Mouse (Mus musculus) midbrain, postnatal 0 days (tissue): ENCODE measurements around the gene Iqcf4. TPM values are rescaled to one million over a fixed set of nuclear protein-coding genes. Genes with fewer than 3 reads are reported as not detected.
"Not testable (repeated sequence)": the region's sequence is repeated elsewhere in the genome, so short reads cannot be mapped to it uniquely, and the experiment has no call there.

ENCODE experiments used
- ATAC-seq: fragments of 200-750 bp; cut with Nextera tagmentation; 2 replicates; pipeline ENCODE4 v1.8.0; 2017; ENCODE audit warnings: moderate number of reproducible peaks, mild to moderate bottlenecking, moderate TSS enrichment, moderate library complexity; ENCODE audit not compliant: low FRiP score
- DNase-seq: peaks from one replicate; pipeline ENCODE4 v3.0.0-alpha.2; 2015; ENCODE audit warnings: low spot score
- H3K27ac ChIP-seq: fragments of 300-500 bp; sonication (generic); 2 replicates; pipeline ENCODE4 v1.5.1; 2014; ENCODE audit warnings: low read depth, mild to moderate bottlenecking, low read length, mixed read lengths
- H3K27me3 ChIP-seq: fragments of 300-500 bp; sonication (generic); 2 replicates; pipeline ENCODE4 v1.6.1; 2014; ENCODE audit warnings: low read length, control low read depth, mixed read lengths; ENCODE audit not compliant: insufficient read depth
- H3K36me3 ChIP-seq: fragments of 300-500 bp; sonication (generic); 2 replicates; pipeline ENCODE4 v1.6.1; 2014; ENCODE audit warnings: low read length, control low read depth, mixed read lengths; ENCODE audit not compliant: insufficient read depth
- H3K4me1 ChIP-seq: fragments of 300-500 bp; sonication (generic); 2 replicates; pipeline ENCODE4 v1.6.1; 2014; ENCODE audit warnings: mild to moderate bottlenecking, control low read depth, antibody characterized with exemption, low read length, mixed read lengths; ENCODE audit not compliant: insufficient read depth
- H3K4me2 ChIP-seq: fragments of 300-500 bp; sonication (generic); 2 replicates; pipeline ENCODE4 v1.6.1; 2014; ENCODE audit warnings: low read depth, mild to moderate bottlenecking, low read length, mixed read lengths; ENCODE audit not compliant: poor library complexity, severe bottlenecking
- H3K4me3 ChIP-seq: fragments of 300-500 bp; sonication (generic); 2 replicates; pipeline ENCODE4 v1.5.1; 2014; ENCODE audit warnings: low read depth, mild to moderate bottlenecking, low read length, moderate library complexity
- H3K9ac ChIP-seq: fragments of 300-500 bp; sonication (generic); replicated peaks from 2 replicates; pipeline ENCODE4 v1.6.1; 2014; ENCODE audit warnings: mild to moderate bottlenecking, low read length, moderate library complexity, mixed read lengths; ENCODE audit not compliant: poor library complexity, severe bottlenecking
- H3K9me3 ChIP-seq: fragments of 300-500 bp; sonication (generic); 2 replicates; pipeline ENCODE4 v1.6.1; 2016; ENCODE audit warnings: low read length, control low read depth
- CTCF ChIP-seq: IDR thresholded peaks from 2 replicates; pipeline ENCODE4 v1.5.1; 2016; ENCODE audit warnings: antibody characterized with exemption, mild to moderate bottlenecking
- WGBS: fragments of 180-500 bp; shearing (Covaris S2); extraction: QIAGEN DNeasy Blood & Tissue Kit; methylation state at CpG from one replicate; pipeline ENCODE4 v1.1.7; 2014; 5-methylcytosine and 5-hydroxymethylcytosine counted together
- polyA plus RNA-seq: library from polyadenylated mRNA; unstranded; fragments of >200 nt; fragmentation: Nextera tagmentation; extraction: Ambion mirVana; gene quantifications from 2 replicates; pipeline ENCODE4 v1.2.1, GENCODE M21; 2015
- total RNA-seq: library from RNA; depleted of rRNA; stranded (reverse); fragments of >200 nt; gene quantifications from 2 replicates; pipeline ENCODE4 v1.2.3, GENCODE M21; 2014

The Iqcf4 gene
- total and polyA plus RNA-seq, 2 experiments from 2014 or later = not detected

DNA sequence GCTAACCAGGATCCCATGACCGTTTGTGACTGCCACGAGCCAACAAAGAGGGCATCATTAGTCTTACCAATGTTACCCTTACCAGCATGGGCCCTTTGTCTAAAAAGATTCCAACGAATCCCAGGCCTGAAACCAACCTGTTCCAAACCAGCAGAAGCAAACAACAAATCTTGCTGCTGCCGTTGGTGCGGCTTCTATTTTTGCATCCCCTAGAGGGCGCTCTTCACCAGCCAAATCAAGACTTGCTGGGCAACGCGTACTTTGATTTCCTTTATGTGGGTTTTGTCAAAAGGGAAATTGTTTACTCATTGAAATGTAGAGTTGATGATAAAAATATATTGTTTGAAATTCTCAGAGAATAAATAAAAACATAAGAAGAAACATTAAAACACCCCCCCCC is 29.8 kb upstream of the Iqcf4 start:
- H3K27me3 ChIP-seq = no peaks in the 10 kb centered on the region
- H3K4me1 ChIP-seq = no peaks in the 10 kb centered on the region
- no peaks in the 10 kb centered on the region for H3K9me3 ChIP-seq
- 22% methylated on average over 8 of the region's 8 CpGs for WGBS
- TF ChIP-seq CTCF = peak; percentile 89
- H3K4me3 ChIP-seq = no peak overlapping the region
- no peak overlapping the region for H3K9ac ChIP-seq
- no peak overlapping the region for H3K27ac ChIP-seq
- DNase-seq = peak; percentile 66
- H3K36me3 ChIP-seq = no peaks in the 10 kb centered on the region
- ATAC-seq = no peak
- H3K4me2 ChIP-seq = no peak overlapping the region

DNA sequence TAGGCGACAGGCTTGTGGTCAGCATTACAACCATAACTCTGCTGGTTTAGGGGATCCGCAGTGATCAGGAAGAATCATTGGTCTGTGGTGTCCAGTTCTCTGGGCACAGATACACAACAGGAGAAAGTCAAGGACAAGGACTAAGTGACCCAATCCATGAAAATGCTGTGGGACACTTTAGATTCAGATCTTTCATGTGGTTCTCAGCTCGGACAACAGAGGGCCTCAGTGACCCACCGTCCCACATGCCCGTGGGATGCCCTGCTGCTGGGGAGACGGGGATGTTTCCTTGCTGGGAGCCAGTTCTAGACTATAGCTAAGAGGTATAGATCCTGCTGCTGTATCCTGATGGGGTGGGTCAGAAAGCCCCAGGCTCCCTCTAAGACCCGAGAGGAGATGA is 27.7 kb upstream of the Iqcf4 start:
- DNase-seq = no peak
- peak; percentile 9; the same call in 1 of the 2 replicates for TF ChIP-seq CTCF
- no peaks in the 10 kb centered on the region for H3K27me3 ChIP-seq
- no peak overlapping the region for H3K9ac ChIP-seq
- no peaks in the 10 kb centered on the region for H3K4me1 ChIP-seq
- H3K4me3 ChIP-seq = no peak overlapping the region
- 49% methylated on average over 7 of the region's 7 CpGs for WGBS
- H3K27ac ChIP-seq = no peak overlapping the region
- no peaks in the 10 kb centered on the region for H3K36me3 ChIP-seq
- no peaks in the 10 kb centered on the region for H3K9me3 ChIP-seq
- no peak overlapping the region for H3K4me2 ChIP-seq
- no peak for ATAC-seq

DNA sequence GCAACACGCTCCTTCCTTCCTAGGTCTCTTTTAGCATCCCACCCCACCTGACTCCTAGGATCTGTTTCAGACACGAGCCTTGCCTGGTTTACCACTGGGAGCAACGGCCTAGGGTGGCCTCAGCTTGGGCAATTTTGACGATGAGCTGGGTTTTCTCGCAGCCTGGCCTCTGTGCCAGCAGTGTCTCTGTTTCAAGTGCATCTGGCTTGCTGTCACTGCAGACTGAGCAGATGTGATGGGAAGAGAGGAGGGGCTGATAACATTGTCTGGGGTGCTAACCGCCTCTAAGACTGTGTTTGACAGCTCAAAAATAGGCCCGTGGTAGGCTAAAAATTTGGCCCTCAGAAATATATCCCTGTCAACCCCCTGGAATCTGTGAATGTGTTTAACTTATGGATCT is 25.0 kb upstream of the Iqcf4 start:
- H3K27me3 ChIP-seq = no peaks in the 10 kb centered on the region
- H3K4me1 ChIP-seq = no peaks in the 10 kb centered on the region
- no peak overlapping the region for H3K4me3 ChIP-seq
- H3K27ac ChIP-seq = no peak overlapping the region
- 66% methylated on average over 7 of the region's 7 CpGs for WGBS
- no peak overlapping the region for H3K4me2 ChIP-seq
- H3K9me3 ChIP-seq = no peaks in the 10 kb centered on the region
- ATAC-seq (no peak), DNase-seq (no peak)
- no peaks in the 10 kb centered on the region for H3K36me3 ChIP-seq
- H3K9ac ChIP-seq = no peak overlapping the region
- no peak for TF ChIP-seq CTCF

DNA sequence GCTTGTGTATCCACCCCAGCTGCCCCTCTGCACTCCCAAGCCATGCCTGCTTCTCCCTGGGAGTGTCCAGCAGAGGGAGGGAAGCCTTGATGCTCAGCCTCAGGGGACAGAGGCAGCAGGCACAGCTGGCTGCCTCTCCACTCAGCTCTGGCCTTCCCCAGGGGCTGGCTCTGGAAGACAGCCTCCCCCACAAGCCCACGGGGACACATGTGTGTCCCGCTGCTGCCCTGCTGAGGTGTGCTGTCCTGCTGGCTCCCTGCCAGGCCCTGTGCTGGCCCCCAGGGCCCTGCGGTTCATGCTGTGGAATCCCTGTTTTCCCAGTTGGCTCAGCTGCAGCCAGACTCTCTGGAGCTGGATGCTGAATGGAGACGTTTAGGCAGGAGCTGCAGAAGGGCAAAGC is 24.6 kb upstream of the Iqcf4 start:
- not testable (repeated sequence) for H3K27me3 ChIP-seq, H3K4me1 ChIP-seq, H3K36me3 ChIP-seq, ATAC-seq, DNase-seq, H3K4me2 ChIP-seq, H3K9ac ChIP-seq, H3K4me3 ChIP-seq, H3K27ac ChIP-seq, H3K9me3 ChIP-seq
- 15% methylated on average over 4 of the region's 4 CpGs for WGBS

DNA sequence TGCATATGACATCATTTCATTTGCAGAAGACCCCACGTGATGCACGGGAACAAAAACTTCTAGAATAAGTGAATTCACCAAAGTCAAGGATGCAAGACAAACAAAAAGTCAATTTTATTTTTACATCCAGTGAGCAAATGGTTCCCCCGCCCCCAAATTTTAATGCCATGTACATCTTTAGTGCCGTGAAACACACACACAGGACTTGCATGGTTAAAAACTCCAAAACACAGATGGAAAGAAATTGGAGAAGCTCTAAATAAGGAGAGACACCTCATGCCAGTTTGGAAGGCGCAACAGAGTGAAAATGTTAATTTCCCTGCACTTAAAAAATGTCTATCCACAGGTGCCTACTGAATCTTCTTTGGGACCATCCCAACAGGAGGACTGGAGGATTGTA is 21.4 kb upstream of the Iqcf4 start:
- Histone ChIP-seq H3K9me3 (no peaks in the 10 kb centered on the region), H3K27ac (no peak overlapping the region), H3K36me3 (no peaks in the 10 kb centered on the region), H3K4me1 (no peaks in the 10 kb centered on the region), H3K27me3 (no peaks in the 10 kb centered on the region), H3K9ac (no peak overlapping the region), H3K4me3 (no peak overlapping the region), H3K4me2 (no peak overlapping the region)
- TF ChIP-seq CTCF = no peak
- no peak for DNase-seq
- no peak for ATAC-seq
- 93% methylated on average over 5 of the region's 5 CpGs for WGBS

DNA sequence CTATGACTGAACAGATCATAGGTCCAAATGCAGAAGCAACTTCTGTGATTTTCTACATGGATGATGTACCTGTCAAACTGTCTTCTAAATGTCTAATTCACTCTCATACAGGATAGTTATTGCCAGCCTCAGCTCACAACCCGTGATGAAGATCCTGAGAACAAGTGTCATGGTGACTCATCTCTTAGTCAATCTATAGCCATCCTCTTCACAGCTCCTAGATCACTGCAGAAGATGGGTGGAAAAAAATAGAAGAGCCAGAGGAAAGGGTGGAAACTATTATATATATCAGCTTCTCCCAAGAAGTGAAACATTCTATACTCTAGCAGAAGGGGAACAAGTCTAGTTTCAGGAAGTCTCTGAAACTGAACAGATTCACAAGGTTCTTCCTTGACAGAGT is 11.8 kb upstream of the Iqcf4 start:
- no peak for TF ChIP-seq CTCF
- WGBS = 70% methylated on average over 1 of the region's 1 CpGs
- Histone ChIP-seq H3K4me3 (no peak overlapping the region), H3K9ac (no peak overlapping the region), H3K4me2 (no peak overlapping the region), H3K27me3 (no peaks in the 10 kb centered on the region), H3K27ac (no peak overlapping the region), H3K36me3 (no peaks in the 10 kb centered on the region), H3K9me3 (0 out of 2 replicates have a peak, but pooled peaks cover 5% of the 10 kb centered on the region), H3K4me1 (no peaks in the 10 kb centered on the region)
- ATAC-seq (no peak), DNase-seq (no peak)

DNA sequence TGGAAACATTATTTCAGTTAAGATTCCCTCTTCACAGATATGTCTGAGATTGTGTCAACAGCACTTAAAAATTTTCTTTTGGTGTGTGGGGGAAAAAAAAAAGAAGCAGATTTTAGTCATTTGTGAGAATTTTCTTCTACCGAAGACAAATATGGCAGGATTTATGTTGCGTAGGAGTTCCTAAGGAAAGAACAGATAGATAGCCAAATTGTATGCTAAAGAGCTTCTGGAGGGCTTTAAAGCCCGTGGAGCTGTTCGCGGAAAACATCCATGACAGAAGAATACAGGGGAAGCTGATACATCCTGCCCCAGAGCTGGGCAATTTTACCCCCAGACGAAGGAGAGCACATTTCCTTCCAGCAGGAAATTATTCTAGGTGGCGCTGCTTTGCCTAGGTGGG is 9.2 kb upstream of the Iqcf4 start:
- no peak for DNase-seq
- WGBS = 89% methylated on average over 7 of the region's 7 CpGs
- H3K9ac ChIP-seq = no peak overlapping the region

More for the DNA sequence above, 9.2 kb upstream of the Iqcf4 start:
- no peaks in the 10 kb centered on the region for H3K4me1 ChIP-seq
- no peaks in the 10 kb centered on the region for H3K27me3 ChIP-seq
- H3K4me2 ChIP-seq = no peak overlapping the region
- ATAC-seq = no peak
- no peak for TF ChIP-seq CTCF
- H3K36me3 ChIP-seq = no peaks in the 10 kb centered on the region
- no peak overlapping the region for H3K27ac ChIP-seq
- H3K9me3 ChIP-seq = 0 out of 2 replicates have a peak, but pooled peaks cover 5% of the 10 kb centered on the region
- no peak overlapping the region for H3K4me3 ChIP-seq
